Mouse (Mus musculus): ENCODE data around the gene Rock2.

The Rock2 gene

DNA sequence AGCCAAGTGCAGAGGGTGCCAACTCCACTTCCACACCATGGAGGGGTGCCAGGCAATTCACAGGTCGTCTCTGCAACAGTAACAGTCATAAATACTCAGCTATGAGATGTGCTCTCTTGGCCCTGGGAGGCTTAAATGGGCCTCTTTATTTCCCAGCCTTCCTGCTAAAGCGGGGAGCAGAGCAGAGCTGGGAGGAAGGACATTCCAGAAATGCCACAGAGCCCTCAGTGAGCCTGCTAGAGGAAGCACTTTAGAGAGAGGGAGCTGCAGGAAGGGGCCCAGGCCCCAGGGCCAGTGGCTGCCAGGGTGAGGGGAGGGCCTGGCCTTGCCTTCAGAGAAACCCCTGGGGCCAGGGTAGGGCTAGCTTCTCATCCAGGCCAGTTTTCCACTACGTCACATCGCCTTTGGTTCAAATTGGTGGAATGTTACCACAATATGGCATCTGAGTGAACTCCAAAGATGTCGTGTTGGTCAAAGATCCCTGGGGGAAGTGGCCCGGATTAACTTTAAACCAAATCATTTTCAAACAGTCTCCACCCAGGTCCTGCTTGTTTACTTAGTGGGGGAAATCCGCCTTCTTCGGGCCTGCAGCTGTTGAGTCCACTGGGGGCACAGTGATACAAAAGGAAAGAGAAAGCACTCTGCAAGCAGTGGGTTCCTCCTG, 24.2 kb upstream of the Rock2 start:
- intact Hi-C loops (cut with DNase I), result no loop called here

DNA sequence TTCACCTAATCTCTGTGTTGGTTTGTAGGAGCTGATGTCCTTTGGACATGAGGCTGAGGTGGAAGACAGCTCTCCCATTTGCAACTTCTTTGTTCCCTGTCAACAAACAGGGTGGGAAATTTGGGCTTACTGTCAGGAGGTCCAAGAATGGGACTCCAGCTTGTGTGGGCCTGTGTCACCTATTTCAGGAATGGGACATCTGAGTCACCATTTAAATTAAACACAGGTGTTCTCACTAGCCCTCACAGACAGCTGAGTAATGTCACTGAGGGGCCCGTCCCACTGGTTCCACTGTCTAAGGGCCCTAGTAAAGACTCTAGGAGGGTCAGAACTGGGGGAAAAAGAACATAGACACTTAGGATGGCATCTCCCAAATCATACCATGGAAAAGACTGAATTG, 22.7 kb upstream of the Rock2 start:
- intact Hi-C loops (cut with DNase I), result no loop called here

DNA sequence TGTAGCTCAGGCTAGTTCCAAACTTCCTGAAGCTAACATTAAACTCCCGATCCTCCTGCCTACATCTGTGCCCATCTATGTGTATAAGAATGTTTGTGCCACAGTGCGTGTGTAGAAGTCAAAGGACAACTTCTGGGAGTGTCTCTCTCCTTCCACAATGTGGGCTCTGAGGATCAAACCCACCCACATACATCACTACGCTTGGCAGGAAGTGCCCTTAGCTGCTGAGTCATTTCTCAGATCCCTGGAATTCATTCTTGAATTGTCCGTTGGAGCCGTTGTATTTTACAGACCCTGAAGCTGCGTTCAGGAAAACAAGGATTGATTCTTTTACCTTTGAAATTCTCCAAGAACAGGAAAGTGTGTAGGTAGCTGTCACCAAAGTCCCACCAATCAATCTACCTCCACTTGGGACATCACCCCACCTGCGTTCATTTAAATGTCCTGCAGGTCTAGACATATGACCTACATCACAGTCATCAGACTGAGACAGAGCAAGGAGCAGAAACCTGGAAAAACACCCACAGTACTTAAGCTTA, 21.7 kb upstream of the Rock2 start:
- intact Hi-C loops (cut with DNase I), result no loop called here

DNA sequence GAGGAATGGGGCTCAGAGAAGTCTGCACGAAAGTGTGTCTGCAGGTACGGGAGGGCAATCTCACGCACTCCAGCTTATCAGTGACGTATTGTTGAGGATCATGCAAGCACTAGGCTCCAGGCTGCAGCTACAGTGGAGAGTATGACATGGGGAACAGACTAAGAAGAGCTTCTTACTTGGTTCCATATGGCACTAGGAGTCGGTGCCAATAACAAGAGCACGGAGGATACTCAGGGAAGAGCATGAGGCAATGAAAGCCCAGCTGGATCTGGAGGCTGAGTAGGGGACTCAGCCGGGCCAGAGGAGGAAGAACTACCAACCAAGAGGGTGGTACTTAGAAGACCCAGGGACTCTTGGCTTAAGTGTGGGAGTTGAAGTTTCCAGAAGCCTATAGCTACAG, 21.1 kb upstream of the Rock2 start:
- intact Hi-C loops (cut with DNase I), result no loop called here

DNA sequence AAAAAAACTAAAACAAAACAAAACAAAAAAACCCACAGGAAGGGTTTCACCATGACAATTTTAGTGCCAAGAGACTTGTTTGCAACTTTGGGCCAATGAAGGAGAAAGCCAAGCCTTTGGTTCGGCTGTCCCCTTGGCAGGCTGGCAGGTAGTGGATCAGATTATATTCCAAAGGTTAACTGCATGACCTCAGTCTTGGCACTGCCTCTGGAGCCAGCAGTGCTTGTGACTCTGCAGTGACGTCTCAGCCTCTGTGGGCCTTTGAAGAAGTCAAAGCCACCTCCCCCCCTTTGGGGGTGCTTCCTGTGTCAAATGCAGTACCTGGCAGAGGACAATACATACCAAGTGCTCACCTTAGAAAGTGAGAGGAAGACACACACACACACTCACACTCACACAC, 20.6 kb upstream of the Rock2 start:
- intact Hi-C loops (cut with DNase I), result no loop called here

- intact Hi-C loops (cut with DNase I), result loop anchor here (5.0 kb wide), 1 partner anchor 38 kb away; no protein-coding TSS in a partner anchor
Measured at GRCm38 (mm10) chr12:16875269-16875668, 19.4 kb upstream of the Rock2 start.

- intact Hi-C loops (cut with DNase I), result loop anchor here (5.0 kb wide), 1 partner anchor 38 kb away; no protein-coding TSS in a partner anchor
Measured at GRCm38 (mm10) chr12:16875678-16876077, 19.0 kb upstream of the Rock2 start.

GRCm38 (mm10) chr12:16876667-16877066, 18.0 kb upstream of the Rock2 start:
- intact Hi-C loops (cut with DNase I), result loop anchor here (5.0 kb wide), 1 partner anchor 39 kb away; no protein-coding TSS in a partner anchor

- intact Hi-C loops (cut with DNase I), result loop anchor here (5.0 kb wide), 1 partner anchor 40 kb away; no protein-coding TSS in a partner anchor
Measured at GRCm38 (mm10) chr12:16877141-16877540, 17.6 kb upstream of the Rock2 start.

- intact Hi-C loops (cut with DNase I), result loop anchor here (5.0 kb wide), 1 partner anchor 40 kb away; no protein-coding TSS in a partner anchor
Measured at GRCm38 (mm10) chr12:16877679-16878078, 17.0 kb upstream of the Rock2 start.

DNA sequence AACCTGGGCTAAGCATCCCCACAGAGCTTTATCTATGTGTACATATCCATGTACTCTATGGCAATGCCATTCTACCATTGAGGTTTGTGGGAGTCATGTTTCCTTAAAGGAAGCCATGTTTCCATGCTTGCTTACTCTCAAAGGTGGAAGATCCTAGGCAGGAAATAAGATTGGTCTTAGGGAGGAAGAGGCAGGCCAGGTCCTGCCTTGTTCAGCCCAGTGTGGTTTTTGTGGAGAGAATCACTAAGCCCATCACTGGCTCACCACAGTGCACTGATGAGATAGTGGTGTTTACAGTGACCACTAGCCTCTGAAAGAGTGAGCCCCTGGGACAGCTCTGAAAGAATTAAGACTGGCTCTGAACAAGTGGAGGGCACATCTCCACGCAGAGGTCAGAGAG, 15.3 kb upstream of the Rock2 start:
- intact Hi-C loops (cut with DNase I), result loop anchor here (5.0 kb wide), 1 partner anchor 42 kb away; no protein-coding TSS in a partner anchor

DNA sequence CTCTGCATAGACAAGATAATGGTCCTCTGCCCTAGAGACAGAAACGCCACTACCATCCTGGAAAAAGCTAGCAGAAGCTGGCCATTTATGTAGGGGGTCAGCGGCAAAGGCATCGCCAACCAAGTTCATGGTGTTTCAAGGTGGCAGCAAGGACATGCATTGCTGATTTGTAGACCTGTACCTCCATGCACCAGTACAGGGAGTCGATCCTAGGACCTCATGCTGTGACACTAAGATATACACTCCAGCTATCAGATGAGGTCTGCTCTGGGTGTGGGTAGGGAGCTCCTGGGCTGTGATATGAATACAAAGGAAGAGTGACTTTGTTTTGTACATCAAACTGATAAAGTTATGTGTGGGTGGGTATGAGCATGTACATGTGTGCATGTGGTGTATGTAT, 14.6 kb upstream of the Rock2 start:
- intact Hi-C loops (cut with DNase I), result no loop called here

GRCm38 (mm10) chr12:16882442-16882841, 12.3 kb upstream of the Rock2 start:
- intact Hi-C loops (cut with DNase I), result no loop called here

DNA sequence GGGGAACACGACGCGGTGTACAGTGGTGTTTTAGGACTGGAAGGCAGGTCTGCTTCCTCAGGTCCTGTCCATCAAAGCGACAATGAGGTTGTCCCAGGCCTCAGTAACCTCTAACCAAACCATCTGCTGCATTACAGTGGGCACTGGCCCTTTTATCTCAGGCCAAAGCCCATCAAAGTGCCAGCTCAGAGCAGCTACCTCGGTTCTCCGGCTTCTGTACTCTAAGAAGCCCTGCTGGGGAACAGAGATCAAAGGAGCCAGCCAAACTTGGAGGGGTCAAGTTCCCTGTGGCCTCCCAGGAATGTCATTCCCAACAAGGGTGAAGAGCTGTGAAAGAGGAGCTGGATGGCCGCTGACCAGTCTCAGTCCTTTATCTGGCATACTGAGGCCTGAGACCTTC, 11.6 kb upstream of the Rock2 start:
- intact Hi-C loops (cut with DNase I), result no loop called here

GRCm38 (mm10) chr12:16884534-16884933, 10.2 kb upstream of the Rock2 start:
- intact Hi-C loops (cut with DNase I), result no loop called here

DNA sequence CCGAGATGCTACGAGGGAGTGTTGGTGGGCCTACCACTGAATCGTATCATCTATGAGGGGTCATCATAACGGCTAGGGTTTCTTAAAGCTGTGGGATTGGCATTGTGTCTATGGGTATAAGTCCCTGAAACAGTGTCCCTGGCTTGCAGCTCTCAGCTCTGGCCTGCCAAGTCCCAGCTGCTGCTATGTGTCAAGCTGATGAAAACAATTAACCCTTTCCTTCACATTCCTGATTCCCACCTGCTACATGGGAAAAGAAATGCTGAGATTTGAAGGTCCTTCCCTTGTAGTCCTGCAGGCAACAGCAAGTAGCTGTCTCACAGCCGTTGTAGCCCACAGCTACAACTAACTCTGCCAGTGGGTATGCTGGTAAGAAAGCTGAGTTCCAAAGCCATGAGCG, 8.3 kb upstream of the Rock2 start:
- intact Hi-C loops (cut with DNase I), result no loop called here

DNA sequence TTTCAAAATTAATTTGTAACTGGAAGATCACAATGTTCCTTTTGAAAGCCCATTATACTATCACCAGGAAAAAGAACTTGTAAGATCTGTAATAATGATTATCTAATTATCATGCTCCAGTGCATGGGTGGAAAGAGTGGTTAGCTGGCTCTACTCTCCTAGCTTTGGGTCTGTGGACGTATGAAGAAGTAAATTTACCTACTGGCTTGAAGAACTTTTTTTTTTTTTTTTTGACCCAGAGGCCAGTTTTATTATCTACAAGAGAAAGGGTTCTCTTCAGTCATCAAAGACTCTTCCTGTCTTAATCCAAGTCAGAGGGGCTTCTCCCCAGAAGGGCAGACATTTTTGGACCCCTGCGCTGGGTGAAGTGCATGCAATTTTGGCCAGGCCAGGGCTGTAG, 1.7 kb upstream of the Rock2 start:
- intact Hi-C loops (cut with DNase I), result no loop called here

DNA sequence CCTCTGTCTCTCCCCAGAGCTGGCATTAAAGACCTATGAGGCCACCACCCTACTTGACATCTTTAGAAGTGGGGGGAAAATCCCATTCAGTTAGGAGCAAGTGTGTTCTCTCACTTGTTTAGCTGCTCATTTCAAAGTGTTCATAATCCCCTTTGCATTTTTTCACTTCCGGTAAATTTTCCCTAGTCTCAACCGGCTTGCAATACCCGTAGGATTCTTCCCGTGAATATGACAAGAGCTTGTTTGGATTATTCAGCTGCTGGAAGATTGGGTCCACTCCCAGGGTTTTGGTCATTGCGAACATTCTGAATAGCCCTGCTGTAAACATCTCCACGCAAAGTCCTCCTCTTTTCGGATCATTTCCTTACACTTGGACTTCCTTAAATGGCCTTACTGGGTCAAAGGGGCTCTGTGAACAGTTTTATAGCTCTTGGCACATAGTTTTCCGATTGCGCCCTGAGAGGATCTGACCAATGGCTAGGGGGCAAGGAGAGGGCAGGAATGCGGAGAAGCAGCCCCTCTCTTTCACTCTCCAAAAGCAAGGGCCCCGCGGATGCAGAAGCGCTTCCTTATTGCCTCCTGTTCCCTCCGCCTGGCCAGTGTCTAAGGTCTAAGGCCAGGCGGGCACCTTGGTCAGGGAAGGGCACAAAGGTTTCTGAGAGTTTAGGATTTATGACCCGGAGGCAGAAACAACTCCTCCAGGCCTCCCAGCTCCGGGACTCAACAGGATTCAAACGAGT, 869 bp upstream of the Rock2 start:
- intact Hi-C loops (cut with DNase I), result no loop called here

DNA sequence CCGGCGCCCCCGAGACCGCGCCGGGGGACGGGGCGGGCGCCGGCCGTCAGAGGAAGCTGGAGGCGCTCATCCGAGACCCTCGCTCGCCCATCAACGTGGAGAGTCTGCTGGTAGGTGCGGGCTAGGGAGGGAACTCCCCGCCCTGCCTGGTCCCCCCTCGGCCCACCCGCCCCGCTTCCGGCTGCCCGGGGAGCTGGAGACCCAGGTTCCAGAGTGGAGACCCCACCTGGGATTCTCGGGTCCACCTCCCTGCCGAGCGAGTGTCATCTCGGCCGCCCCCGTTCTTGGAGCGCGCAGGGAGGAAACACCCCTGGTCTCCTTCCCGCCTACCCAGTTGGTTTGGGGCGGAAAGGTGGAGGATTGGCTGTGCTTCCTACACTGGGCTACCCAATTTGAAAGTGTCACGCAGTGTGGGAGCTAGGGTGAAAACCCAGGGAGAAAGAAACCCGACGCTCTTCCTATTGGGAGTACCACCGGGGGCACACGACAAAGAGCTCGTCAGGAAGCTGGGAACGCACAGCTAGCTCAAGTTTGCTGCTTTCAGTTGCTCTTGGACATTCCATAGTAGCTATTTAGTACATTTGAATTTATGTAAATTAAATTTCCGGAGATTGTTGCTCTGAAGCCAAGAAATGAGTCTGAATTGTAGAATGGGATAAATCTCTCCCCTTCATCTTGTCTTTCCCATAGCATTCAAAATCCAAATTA, 680 bp downstream of the Rock2 start:
- intact Hi-C loops (cut with DNase I), result loop anchor here (5.0 kb wide), 1 partner anchor 68 kb away; no protein-coding TSS in a partner anchor

DNA sequence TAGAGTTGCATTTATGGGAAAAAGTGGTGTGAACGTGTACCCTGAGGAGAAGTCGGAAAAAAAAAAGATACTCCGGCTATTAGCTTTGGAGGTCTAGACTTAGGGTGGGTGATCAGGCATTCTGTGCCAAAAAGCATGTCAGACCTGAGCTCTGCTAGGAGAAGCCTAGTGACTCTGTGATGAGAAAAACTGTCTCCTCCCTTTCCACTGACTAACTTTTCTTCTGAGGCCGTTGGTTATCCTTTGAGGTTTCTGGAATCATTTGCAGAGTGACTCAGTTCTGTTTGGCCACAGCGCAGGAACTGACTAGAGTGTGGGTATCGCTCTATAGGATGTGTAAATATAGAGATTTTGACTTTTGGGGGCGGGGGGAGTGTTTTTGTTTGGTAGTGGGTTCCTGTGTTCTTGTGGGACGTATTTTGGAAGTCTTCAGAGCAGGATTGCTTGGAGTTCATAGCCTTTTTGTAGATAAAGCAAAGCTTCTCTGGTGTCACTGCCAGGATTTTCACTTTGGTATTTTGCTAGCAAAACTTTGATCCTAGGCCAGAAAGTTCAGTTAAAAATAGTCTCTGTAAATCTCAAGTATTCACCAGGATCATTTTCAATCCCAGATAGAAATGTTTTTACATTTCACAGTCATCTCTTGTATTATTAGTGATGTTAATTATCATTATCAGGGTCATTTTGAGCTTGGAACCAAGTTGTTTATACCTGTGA, 1.5 kb downstream of the Rock2 start:
- intact Hi-C loops (cut with DNase I), result loop anchor here (5.0 kb wide), 1 partner anchor 69 kb away; no protein-coding TSS in a partner anchor

GRCm38 (mm10) chr12:16897225-16897624, 2.5 kb downstream of the Rock2 start:
- intact Hi-C loops (cut with DNase I), result loop anchor here (5.0 kb wide), 1 partner anchor 70 kb away; no protein-coding TSS in a partner anchor
